Mouse (Mus musculus): Measurements from ENCODE around the gene Asb16.

The Asb16 gene

GRCm38 (mm10) chr11:102257514-102257913, 11.0 kb upstream of the Asb16 start:
- ChIA-PET CTCF (interaction anchor here (0.5 to 14.7 kb wide), 36 partner anchors 9 to 442 kb away, joined by 3 to 224 read pairs (median 4); partner anchors contain the start of genes Asb16 (in 3 of the 4), BC030867 (in 3 of the 4), Grn (in 1 of the 4) and Tmub2 (in 1 of the 4)), POLR2A (interaction anchor here (0.6 to 6.8 kb wide), 35 partner anchors 9 to 330 kb away, joined by 3 to 57 read pairs (median 5); partner anchors contain the start of genes BC030867 (in 4 of the 4), Slc25a39 (in 3 of the 4), Asb16 (in 2 of the 4) and G6pc3 (in 1 of the 4))

GRCm38 (mm10) chr11:102258095-102258494, 10.4 kb upstream of the Asb16 start:
- CTCF ChIA-PET: interaction anchor here (0.7 to 14.7 kb wide), 38 partner anchors 8 to 283 kb away, joined by 3 to 224 read pairs (median 4); partner anchors contain the start of genes BC030867 (in 4 of the 4), Asb16 (in 3 of the 4), Grn (in 1 of the 4) and Tmub2 (in 1 of the 4)
- POLR2A ChIA-PET: interaction anchor here (0.6 to 6.8 kb wide), 31 partner anchors 8 to 330 kb away, joined by 3 to 57 read pairs (median 6); partner anchors contain the start of genes BC030867 (in 4 of the 4), Slc25a39 (in 3 of the 4), Asb16 (in 2 of the 4) and Grn (in 1 of the 4)

- POLR2A ChIA-PET: interaction anchor here (0.6 to 6.8 kb wide), 24 partner anchors 8 to 209 kb away, joined by 3 to 57 read pairs (median 6); partner anchors contain the start of genes BC030867 (in 3 of the 4), Asb16 (in 2 of the 4), Slc25a39 (in 2 of the 4) and Grn (in 1 of the 4)
- CTCF ChIA-PET: interaction anchor here (0.6 to 14.7 kb wide), 32 partner anchors 8 to 283 kb away, joined by 3 to 224 read pairs (median 4); partner anchors contain the start of genes BC030867 (in 4 of the 4), Asb16 (in 3 of the 4) and Tmub2 (in 1 of the 4)
These were observed 10.0 kb upstream of the Asb16 start for GRCm38 (mm10) chr11:102258521-102258920.

- ChIA-PET POLR2A (interaction anchor here (0.5 to 8.1 kb wide), 13 partner anchors 9 to 310 kb away, joined by 3 to 94 read pairs (median 5); partner anchors contain the start of genes BC030867 (in 2 of the 4), Hdac5 (in 1 of the 4), Slc25a39 (in 1 of the 4) and Tmub2 (in 1 of the 4)), CTCF (interaction anchor here in 2 of 4 experiments (1.2 to 14.7 kb wide), 3 partner anchors 15 to 176 kb away, joined by 3 to 224 read pairs (median 7); partner anchors contain the start of gene BC030867 (in 2 of the 2))
These were observed 5.3 kb upstream of the Asb16 start for GRCm38 (mm10) chr11:102263211-102263610.

GRCm38 (mm10) chr11:102265816-102266215, 2.7 kb upstream of the Asb16 start:
- CTCF ChIA-PET: interaction anchor here (0.6 to 14.7 kb wide), 21 partner anchors 8 to 334 kb away, joined by 3 to 224 read pairs (median 6); partner anchors contain the start of genes BC030867 (in 3 of the 4), Fam171a2 (in 1 of the 4), Tmem101 (in 1 of the 4) and Tmub2 (in 1 of the 4)
- POLR2A ChIA-PET: interaction anchor here (0.6 to 8.1 kb wide), 44 partner anchors 8 to 302 kb away, joined by 3 to 94 read pairs (median 4); partner anchors contain the start of genes BC030867 (in 4 of the 4), Slc25a39 (in 2 of the 4), Tmub2 (in 2 of the 4) and G6pc3 (in 1 of the 4)

GRCm38 (mm10) chr11:102266631-102267355, 1.8 kb upstream of the Asb16 start:
- POLR2A ChIA-PET: interaction anchor here (0.5 to 8.1 kb wide), 71 partner anchors 7 to 329 kb away, joined by 3 to 94 read pairs (median 4); partner anchors contain the start of genes BC030867 (in 3 of the 4), Grn (in 3 of the 4), Slc25a39 (in 3 of the 4) and Tmub2 (in 3 of the 4)
- CTCF ChIA-PET: interaction anchor here (0.5 to 14.7 kb wide), 36 partner anchors 9 to 282 kb away, joined by 3 to 224 read pairs (median 5); partner anchors contain the start of genes BC030867 (in 3 of the 4), Cfap97d1 (in 1 of the 4), Fam171a2 (in 1 of the 4) and Grn (in 1 of the 4)

GRCm38 (mm10) chr11:102267480-102267879, 1.1 kb upstream of the Asb16 start:
- CTCF ChIA-PET: interaction anchor here (0.5 to 14.7 kb wide), 35 partner anchors 9 to 339 kb away, joined by 3 to 224 read pairs (median 5); partner anchors contain the start of genes BC030867 (in 3 of the 4), Cfap97d1 (in 1 of the 4), Fam171a2 (in 1 of the 4) and Grn (in 1 of the 4)
- POLR2A ChIA-PET: interaction anchor here (0.5 to 8.1 kb wide), 52 partner anchors 8 to 290 kb away, joined by 3 to 94 read pairs (median 4); partner anchors contain the start of genes BC030867 (in 3 of the 4), Grn (in 3 of the 4), Slc25a39 (in 3 of the 4) and Tmub2 (in 3 of the 4)

- POLR2A ChIA-PET: interaction anchor here in 3 of 4 experiments (0.6 to 7.1 kb wide), 50 partner anchors 8 to 840 kb away, joined by 3 to 94 read pairs (median 5); partner anchors contain the start of genes Tmub2 (in 3 of the 3), Asb16 (in 2 of the 3), Atxn7l3 (in 2 of the 3) and Grn (in 2 of the 3)
- CTCF ChIA-PET: interaction anchor here (0.5 to 3.1 kb wide), 19 partner anchors 8 to 489 kb away, joined by 3 to 19 read pairs (median 4); partner anchors contain the start of genes BC030867 (in 2 of the 4), Asb16 (in 1 of the 4), Grn (in 1 of the 4) and Tmem101 (in 1 of the 4)
These were observed 7.9 kb downstream of the Asb16 start for GRCm38 (mm10) chr11:102276411-102276915.

- ChIA-PET CTCF (interaction anchor here (0.5 to 3.1 kb wide), 15 partner anchors 10 to 656 kb away, joined by 3 to 19 read pairs (median 4); partner anchors contain the start of genes Asb16 (in 1 of the 4), BC030867 (in 1 of the 4) and Grn (in 1 of the 4)), POLR2A (interaction anchor here in 3 of 4 experiments (0.7 to 7.1 kb wide), 26 partner anchors 7 to 207 kb away, joined by 3 to 94 read pairs (median 6); partner anchors contain the start of genes Asb16 (in 2 of the 3), Slc25a39 (in 2 of the 3), Atxn7l3 (in 1 of the 3) and Fam171a2 (in 1 of the 3))
These were observed 9.2 kb downstream of the Asb16 start for GRCm38 (mm10) chr11:102277754-102278153.

GRCm38 (mm10) chr11:102279595-102279994, 11.1 kb downstream of the Asb16 start:
- ChIA-PET POLR2A (interaction anchor here in 2 of 4 experiments (0.7 to 7.1 kb wide), 9 partner anchors 11 to 442 kb away, joined by 3 to 94 read pairs (median 6); partner anchors contain the start of genes Asb16 (in 2 of the 2), Slc25a39 (in 2 of the 2), BC030867 (in 1 of the 2) and Grn (in 1 of the 2)), CTCF (interaction anchor here in 3 of 4 experiments (0.6 to 2.7 kb wide), 5 partner anchors 11 to 218 kb away, joined by 3 to 8 read pairs (median 3); partner anchors contain the start of gene Asb16 (in 1 of the 3))

GRCm38 (mm10) chr11:102280267-102280666, 11.7 kb downstream of the Asb16 start:
- ChIA-PET CTCF (interaction anchor here in 3 of 4 experiments (0.6 to 2.7 kb wide), 10 partner anchors 12 to 219 kb away, joined by 3 to 8 read pairs (median 4); partner anchors contain the start of genes Asb16 (in 1 of the 3) and Grn (in 1 of the 3)), POLR2A (interaction anchor here in 3 of 4 experiments (0.6 to 7.1 kb wide), 11 partner anchors 11 to 781 kb away, joined by 3 to 94 read pairs (median 6); partner anchors contain the start of genes Asb16 (in 2 of the 3), Slc25a39 (in 2 of the 3), BC030867 (in 1 of the 3) and Grn (in 1 of the 3))

GRCm38 (mm10) chr11:102283922-102284321, 15.4 kb downstream of the Asb16 start:
- POLR2A ChIA-PET: interaction anchor here (0.6 to 13.9 kb wide), 71 partner anchors 8 to 1964 kb away, joined by 3 to 185 read pairs (median 7); partner anchors contain the start of genes BC030867 (in 3 of the 4), Slc25a39 (in 3 of the 4), Atxn7l3 (in 2 of the 4) and Grn (in 2 of the 4)
- CTCF ChIA-PET: interaction anchor here (0.6 to 2.8 kb wide), 24 partner anchors 8 to 1569 kb away, joined by 3 to 29 read pairs (median 5); partner anchors contain the start of genes BC030867 (in 3 of the 4), Asb16 (in 1 of the 4), Cd300lg (in 1 of the 4) and Grn (in 1 of the 4)

- POLR2A ChIA-PET: interaction anchor here (0.6 to 13.9 kb wide), 100 partner anchors 8 to 1965 kb away, joined by 3 to 185 read pairs (median 6); partner anchors contain the start of genes BC030867 (in 3 of the 4), Slc25a39 (in 3 of the 4), Atxn7l3 (in 2 of the 4) and Grn (in 2 of the 4)
- CTCF ChIA-PET: interaction anchor here (0.6 to 2.8 kb wide), 48 partner anchors 9 to 832 kb away, joined by 3 to 29 read pairs (median 4); partner anchors contain the start of genes BC030867 (in 4 of the 4), Asb16 (in 1 of the 4), Cd300lg (in 1 of the 4) and Cfap97d1 (in 1 of the 4)
These were observed 16.1 kb downstream of the Asb16 start, which contains the start of gene Tmub2 for GRCm38 (mm10) chr11:102284501-102285094. Tmub2 (plus strand) TSS chr11:102284931.

GRCm38 (mm10) chr11:102285095-102285834, 16.7 kb downstream of the Asb16 start:
- POLR2A ChIA-PET: interaction anchor here (0.6 to 13.9 kb wide), 90 partner anchors 8 to 1965 kb away, joined by 3 to 185 read pairs (median 6); partner anchors contain the start of genes BC030867 (in 3 of the 4), Grn (in 3 of the 4), Slc25a39 (in 3 of the 4) and Atxn7l3 (in 2 of the 4)
- CTCF ChIA-PET: interaction anchor here (0.6 to 2.8 kb wide), 39 partner anchors 10 to 831 kb away, joined by 3 to 29 read pairs (median 4); partner anchors contain the start of genes BC030867 (in 3 of the 4), Asb16 (in 1 of the 4), Cfap97d1 (in 1 of the 4) and Fam171a2 (in 1 of the 4)
